Mouse (Mus musculus): ENCODE results near the gene Ric3. TPM values are rescaled to one million over a fixed set of nuclear protein-coding genes. Genes with fewer than 3 reads are reported as not detected.

The Ric3 gene
- polyA plus RNA-seq, 1 experiment from 2014 or later = 0.33 TPM

DNA sequence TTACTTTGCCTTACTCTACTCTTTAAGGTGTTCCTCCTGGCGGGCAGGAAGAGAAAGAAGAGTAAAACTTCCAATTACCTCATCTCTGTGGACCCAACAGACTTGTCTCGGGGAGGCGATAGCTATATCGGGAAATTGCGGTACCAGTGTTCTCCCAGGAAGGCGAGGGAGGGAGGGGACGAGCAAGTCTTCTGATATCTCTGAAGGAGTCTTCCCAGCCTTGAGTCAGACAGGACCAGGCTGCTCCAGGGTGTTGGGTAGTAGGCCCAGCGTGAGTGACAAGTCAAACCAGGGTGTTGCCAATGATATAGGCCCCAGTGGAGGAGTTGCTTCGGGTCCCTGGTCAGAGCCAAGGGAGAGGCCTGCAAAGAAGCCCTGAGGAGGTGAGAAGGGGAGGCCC is 56.2 kb downstream of the Ric3 start:
- no peaks in the 10 kb centered on the region for H3K4me1 ChIP-seq (ENCODE audit: insufficient read depth)
- no peak overlapping the region for H3K27ac ChIP-seq (ENCODE audit: low read depth)
- TF ChIP-seq EP300 (IDR thresholded peaks at IDR 0.05; ENCODE audit: low read depth) (no peak), CTCF (IDR thresholded peaks at IDR 0.05; ENCODE audit: low read depth) (no peak)
- H3K4me2 ChIP-seq (ENCODE audit: low read depth, low read length) = no peak overlapping the region
- no peak for ATAC-seq
- WGBS (ENCODE audit: insufficient replicate concordance) = 88% methylated on average over 9 of the region's 9 CpGs
- no peaks in the 10 kb centered on the region for H3K27me3 ChIP-seq (ENCODE audit: insufficient read depth, low read length)
- H3K4me3 ChIP-seq (ENCODE audit: low read depth, low read length) = no peak overlapping the region
- no peak overlapping the region for H3K9ac ChIP-seq (replicated peaks)
- no peak for DNase-seq
- H3K9me3 ChIP-seq (ENCODE audit: low read length) = no peaks in the 10 kb centered on the region
- no peaks in the 10 kb centered on the region for H3K36me3 ChIP-seq (replicated peaks; ENCODE audit: insufficient read depth, low read length)

DNA sequence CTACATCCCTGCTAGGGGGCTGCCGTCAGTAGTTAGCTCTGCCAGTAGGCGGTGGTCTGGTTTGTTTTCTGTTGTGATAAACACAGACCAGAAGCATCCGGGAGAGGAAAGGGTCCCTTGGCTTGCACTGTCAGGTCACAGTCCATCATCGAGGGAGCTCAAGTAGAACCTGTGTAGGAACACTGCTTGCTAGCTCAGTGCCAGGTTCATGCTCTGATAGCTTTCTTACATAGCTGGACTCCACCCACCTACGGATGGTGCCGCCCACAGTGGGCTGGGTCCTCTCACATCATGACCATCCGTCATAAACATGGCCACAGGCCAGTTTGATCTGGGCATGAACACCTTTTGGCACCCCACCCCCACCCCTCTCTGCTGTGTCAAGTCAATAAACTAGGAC is 57.4 kb downstream of the Ric3 start:
- DNase-seq (peak; percentile 13), ATAC-seq (no peak)
- TF ChIP-seq CTCF (IDR thresholded peaks at IDR 0.05; ENCODE audit: low read depth) (no peak), EP300 (IDR thresholded peaks at IDR 0.05; ENCODE audit: low read depth) (no peak)
- Histone ChIP-seq H3K9ac (replicated peaks) (no peak overlapping the region), H3K4me2 (ENCODE audit: low read depth, low read length) (no peak overlapping the region), H3K4me1 (ENCODE audit: insufficient read depth) (no peaks in the 10 kb centered on the region), H3K36me3 (replicated peaks; ENCODE audit: insufficient read depth, low read length) (no peaks in the 10 kb centered on the region), H3K9me3 (ENCODE audit: low read length) (no peaks in the 10 kb centered on the region), H3K4me3 (ENCODE audit: low read depth, low read length) (no peak overlapping the region), H3K27me3 (ENCODE audit: insufficient read depth, low read length) (no peaks in the 10 kb centered on the region), H3K27ac (ENCODE audit: low read depth) (no peak overlapping the region)
- WGBS (ENCODE audit: insufficient replicate concordance) = 69% methylated on average over 7 of the region's 7 CpGs

DNA sequence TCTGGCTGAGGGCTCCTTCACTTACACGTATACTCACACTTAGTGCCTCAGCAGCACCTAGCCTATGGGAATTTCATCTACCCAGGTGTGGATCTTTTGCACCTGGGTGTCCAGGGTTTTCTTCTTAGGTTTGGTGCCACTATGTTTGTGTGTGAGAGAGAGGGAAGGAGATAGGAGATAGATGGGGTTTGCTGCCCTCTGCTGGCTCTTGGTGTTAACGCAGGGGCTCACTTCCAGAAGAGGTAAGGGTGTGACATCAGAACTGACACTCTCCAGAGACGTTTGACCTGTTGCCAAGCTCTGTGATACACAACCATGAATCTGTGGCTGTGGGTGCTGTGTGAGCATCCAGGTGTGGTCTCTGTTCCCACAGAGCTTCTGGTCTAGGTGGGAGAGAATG is 61.7 kb downstream of the Ric3 start:
- Histone ChIP-seq H3K4me2 (ENCODE audit: low read depth, low read length) (no peak overlapping the region), H3K27me3 (ENCODE audit: insufficient read depth, low read length) (no peaks in the 10 kb centered on the region), H3K27ac (ENCODE audit: low read depth) (no peak overlapping the region), H3K4me3 (ENCODE audit: low read depth, low read length) (no peak overlapping the region), H3K4me1 (ENCODE audit: insufficient read depth) (no peaks in the 10 kb centered on the region), H3K9ac (replicated peaks) (no peak overlapping the region), H3K36me3 (replicated peaks; ENCODE audit: insufficient read depth, low read length) (no peaks in the 10 kb centered on the region), H3K9me3 (ENCODE audit: low read length) (no peaks in the 10 kb centered on the region)
- TF ChIP-seq EP300 (IDR thresholded peaks at IDR 0.05; ENCODE audit: low read depth) (no peak), CTCF (IDR thresholded peaks at IDR 0.05; ENCODE audit: low read depth) (peak; percentile 76)
- ATAC-seq = peak; percentile 35; the same call in 1 of the 2 replicates
- 13% methylated on average over 3 of the region's 3 CpGs for WGBS (ENCODE audit: insufficient replicate concordance)
- peak; percentile 66 for DNase-seq

DNA sequence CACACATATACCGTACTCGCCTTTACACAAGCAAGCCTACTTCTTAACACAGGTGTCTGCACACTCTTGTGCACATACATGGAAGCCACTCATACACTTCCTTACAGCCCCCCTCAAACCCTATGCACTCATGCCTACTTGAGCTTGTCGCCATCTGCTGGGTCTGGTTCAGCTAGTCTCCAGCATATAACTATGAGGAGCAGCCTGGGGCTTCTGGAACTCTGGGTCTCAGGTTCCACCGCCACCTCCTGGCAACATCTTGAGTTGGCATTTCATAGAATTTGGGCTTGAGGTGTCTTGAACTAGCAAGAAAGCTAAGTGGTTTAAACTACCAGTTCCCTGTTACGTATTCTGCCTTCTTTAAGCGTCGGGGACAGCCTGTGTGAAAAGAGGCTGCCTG is 63.9 kb downstream of the Ric3 start:
- DNase-seq = no peak
- Histone ChIP-seq H3K27ac (ENCODE audit: low read depth) (no peak overlapping the region), H3K9me3 (ENCODE audit: low read length) (no peaks in the 10 kb centered on the region), H3K27me3 (ENCODE audit: insufficient read depth, low read length) (no peaks in the 10 kb centered on the region), H3K4me1 (ENCODE audit: insufficient read depth) (no peaks in the 10 kb centered on the region), H3K9ac (replicated peaks) (no peak overlapping the region), H3K4me2 (ENCODE audit: low read depth, low read length) (no peak overlapping the region), H3K4me3 (ENCODE audit: low read depth, low read length) (no peak overlapping the region), H3K36me3 (replicated peaks; ENCODE audit: insufficient read depth, low read length) (no peaks in the 10 kb centered on the region)
- ATAC-seq = no peak
- WGBS (ENCODE audit: insufficient replicate concordance) = 78% methylated on average over 7 of the region's 7 CpGs
- TF ChIP-seq CTCF (IDR thresholded peaks at IDR 0.05; ENCODE audit: low read depth) = no peak
- no peak for TF ChIP-seq EP300 (IDR thresholded peaks at IDR 0.05; ENCODE audit: low read depth)

DNA sequence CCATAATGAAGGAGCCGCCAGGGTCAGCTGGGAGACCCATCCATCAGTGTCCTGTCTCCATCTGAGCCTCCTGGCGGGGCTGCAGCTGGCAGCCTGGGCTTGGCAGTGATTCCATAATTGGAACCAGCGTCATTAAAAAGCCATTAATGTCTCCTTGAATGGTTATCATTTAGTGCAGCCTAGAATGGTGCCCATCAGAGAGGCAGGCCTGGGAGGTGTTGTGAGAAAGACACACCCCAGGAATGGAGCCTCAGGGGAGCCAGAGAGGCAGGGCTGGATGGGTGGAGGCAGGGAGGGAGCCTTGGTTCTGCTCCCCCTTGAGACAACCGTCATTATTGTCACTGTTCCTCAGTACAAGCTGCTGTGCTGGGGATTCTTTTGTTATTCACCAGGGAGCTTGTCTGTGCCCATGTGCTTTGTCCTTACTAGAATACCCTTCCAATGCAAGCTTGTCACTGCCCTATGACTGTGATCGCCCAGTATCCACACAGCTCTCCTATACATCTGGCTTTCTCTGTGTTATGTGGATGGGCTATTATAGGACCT is 66.7 kb downstream of the Ric3 start:
- ATAC-seq = no peak
- H3K36me3 ChIP-seq (replicated peaks; ENCODE audit: insufficient read depth, low read length) = no peaks in the 10 kb centered on the region
- H3K4me2 ChIP-seq (ENCODE audit: low read depth, low read length) = no peak overlapping the region
- H3K4me1 ChIP-seq (ENCODE audit: insufficient read depth) = no peaks in the 10 kb centered on the region
- no peaks in the 10 kb centered on the region for H3K9me3 ChIP-seq (ENCODE audit: low read length)
- peaks cover 11% of the 10 kb centered on the region for H3K27me3 ChIP-seq (ENCODE audit: insufficient read depth, low read length)
- no peak for DNase-seq
- H3K9ac ChIP-seq (replicated peaks) = no peak overlapping the region
- H3K4me3 ChIP-seq (ENCODE audit: low read depth, low read length) = no peak overlapping the region
- H3K27ac ChIP-seq (ENCODE audit: low read depth) = no peak overlapping the region
- WGBS (ENCODE audit: insufficient replicate concordance) = 51% methylated on average over 5 of the region's 5 CpGs
- no peak for TF ChIP-seq EP300 (IDR thresholded peaks at IDR 0.05; ENCODE audit: low read depth)
- TF ChIP-seq CTCF (IDR thresholded peaks at IDR 0.05; ENCODE audit: low read depth) = no peak

DNA sequence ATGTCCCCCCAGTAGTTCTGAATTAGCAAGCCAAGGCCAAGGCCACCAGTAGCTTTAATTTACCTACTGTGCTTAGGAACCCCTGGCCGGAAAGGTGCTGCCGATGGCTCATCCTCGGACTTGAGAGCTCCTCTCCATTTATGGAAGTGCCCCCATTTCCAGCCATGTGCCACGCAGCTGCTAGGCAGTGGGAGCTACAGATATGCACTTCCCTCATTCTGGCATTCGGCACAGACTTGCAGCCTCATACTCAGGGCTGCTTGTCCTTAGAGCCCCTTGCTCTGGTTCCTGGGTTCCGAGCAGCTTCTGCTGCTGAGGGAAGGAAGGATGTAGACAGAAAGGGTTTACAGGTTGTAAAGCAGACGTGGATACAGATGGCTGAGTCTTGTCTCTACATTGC is 68.3 kb downstream of the Ric3 start:
- ATAC-seq (no peak), DNase-seq (no peak)
- H3K9me3 ChIP-seq (ENCODE audit: low read length) = no peaks in the 10 kb centered on the region
- H3K4me1 ChIP-seq (ENCODE audit: insufficient read depth) = no peaks in the 10 kb centered on the region
- no peak overlapping the region for H3K4me2 ChIP-seq (ENCODE audit: low read depth, low read length)
- 68% methylated on average over 7 of the region's 7 CpGs for WGBS (ENCODE audit: insufficient replicate concordance)
- no peak overlapping the region for H3K9ac ChIP-seq (replicated peaks)
- no peak for TF ChIP-seq EP300 (IDR thresholded peaks at IDR 0.05; ENCODE audit: low read depth)
- no peak for TF ChIP-seq CTCF (IDR thresholded peaks at IDR 0.05; ENCODE audit: low read depth)
- H3K27me3 ChIP-seq (ENCODE audit: insufficient read depth, low read length) = peaks cover 27% of the 10 kb centered on the region
- no peaks in the 10 kb centered on the region for H3K36me3 ChIP-seq (replicated peaks; ENCODE audit: insufficient read depth, low read length)
- H3K4me3 ChIP-seq (ENCODE audit: low read depth, low read length) = no peak overlapping the region
- H3K27ac ChIP-seq (ENCODE audit: low read depth) = no peak overlapping the region

Measured in liver, postnatal 0 days (tissue).